Mouse (Mus musculus) forebrain, embryonic 14.5 days (tissue): Measurements from ENCODE around the gene 1190005I06Rik. TPM values are rescaled to one million over a fixed set of nuclear protein-coding genes. Genes with fewer than 3 reads are reported as not detected.
A peak's percentile ranks its signal among the peaks of the same experiment; 100 is the strongest.

Source experiments
- ATAC-seq: fragments of 200-750 bp; cut with Nextera tagmentation; 2 replicates; pipeline ENCODE4 v1.8.0; 2017; ENCODE audit warnings: mild to moderate bottlenecking, moderate library complexity
- DNase-seq: peaks from one replicate; pipeline ENCODE4 v3.0.0-alpha.2; 2015; ENCODE audit warnings: low spot score
- H3K27ac ChIP-seq: fragments of 300-500 bp; sonication (generic); 2 replicates; pipeline ENCODE4 v1.5.1; 2014; ENCODE audit warnings: low read depth, mild to moderate bottlenecking, control low read depth, low read length, moderate library complexity
- H3K27me3 ChIP-seq: fragments of 300-500 bp; sonication (generic); replicated peaks from 2 replicates; pipeline ENCODE4 v1.6.1; 2014; ENCODE audit warnings: low read length, control low read depth, mixed read lengths; ENCODE audit not compliant: control insufficient read depth, insufficient read depth
- H3K36me3 ChIP-seq: fragments of 300-500 bp; sonication (generic); 2 replicates; pipeline ENCODE4 v1.6.1; 2014; ENCODE audit warnings: low read length, control low read depth; ENCODE audit not compliant: control insufficient read depth, insufficient read depth
- H3K4me1 ChIP-seq: fragments of 300-500 bp; sonication (generic); 2 replicates; pipeline ENCODE4 v1.6.1; 2014; ENCODE audit warnings: antibody characterized with exemption, low read length, control low read depth; ENCODE audit not compliant: control insufficient read depth, insufficient read depth
- H3K4me2 ChIP-seq: fragments of 300-500 bp; sonication (generic); 2 replicates; pipeline ENCODE4 v1.6.1; 2014; ENCODE audit warnings: mild to moderate bottlenecking, control low read depth, low read length
- H3K4me3 ChIP-seq: fragments of 300-500 bp; sonication (generic); 2 replicates; pipeline ENCODE4 v1.5.1; 2014; ENCODE audit warnings: low read depth, low read length, control low read depth
- H3K9ac ChIP-seq: fragments of 300-500 bp; sonication (generic); 2 replicates; pipeline ENCODE4 v1.6.1; 2014; ENCODE audit warnings: mild to moderate bottlenecking, low read length, control low read depth, moderate library complexity
- H3K9me3 ChIP-seq: fragments of 300-500 bp; sonication (generic); replicated peaks from 2 replicates; pipeline ENCODE4 v1.6.1; 2016; ENCODE audit warnings: low read length, control low read depth, mixed read lengths; ENCODE audit not compliant: control insufficient read depth
- WGBS: fragments of 180-500 bp; shearing (Covaris S2); extraction: QIAGEN DNeasy Blood & Tissue Kit; methylation state at CpG from one replicate; pipeline ENCODE4 v1.1.7; 2014; 5-methylcytosine and 5-hydroxymethylcytosine counted together
- polyA plus RNA-seq: library from polyadenylated mRNA; unstranded; fragments of >200 nt; fragmentation: Nextera tagmentation; extraction: Ambion mirVana; gene quantifications from 2 replicates; pipeline ENCODE4 v1.2.1, GENCODE M21; 2014

Gene 1190005I06Rik
- polyA plus RNA-seq, result 7.1 and 8.3 TPM in 2 replicates

- Histone ChIP-seq H3K27me3 (no peaks in the 10 kb centered on the region), H3K36me3 (0 out of 2 replicates have a peak, but pooled peaks cover 4% of the 10 kb centered on the region), H3K27ac (no peak within 1 kb of the TSS), H3K4me3 (no peak within 1 kb of the TSS), H3K9me3 (no peaks in the 10 kb centered on the region), H3K4me1 (no peaks in the 10 kb centered on the region), H3K9ac (no peak within 1 kb of the TSS), H3K4me2 (no peak within 1 kb of the TSS)
- WGBS, result 27% methylated on average over 7 of the region's 7 CpGs
- DNase-seq (no peak), ATAC-seq (no peak)
These were observed at the start of gene 1190005I06Rik for GRCm38 (mm10) chr8:120647532-120647931. Gene 1190005I06Rik, minus strand, starts transcription at chr8:120647632.

- 68% methylated on average over 13 of the region's 13 CpGs for WGBS
- peak; percentile 24 for DNase-seq
- no peak for ATAC-seq
- H3K9me3 ChIP-seq, result no peaks in the 10 kb centered on the region
- H3K4me2 ChIP-seq, result no peak overlapping the region
- H3K27me3 ChIP-seq, result no peaks in the 10 kb centered on the region
- H3K36me3 ChIP-seq, result no peaks in the 10 kb centered on the region
- H3K4me1 ChIP-seq, result no peaks in the 10 kb centered on the region
- no peak overlapping the region for H3K27ac ChIP-seq
- H3K9ac ChIP-seq, result no peak overlapping the region
- H3K4me3 ChIP-seq, result no peak overlapping the region
These were observed 49.1 kb upstream of the 1190005I06Rik start for GRCm38 (mm10) chr8:120696401-120697153.

GRCm38 (mm10) chr8:120693861-120694493 is 46.5 kb upstream of the 1190005I06Rik start:
- H3K4me1 ChIP-seq, result no peaks in the 10 kb centered on the region
- 59% methylated on average over 22 of the region's 22 CpGs for WGBS
- no peaks in the 10 kb centered on the region for H3K27me3 ChIP-seq
- H3K27ac ChIP-seq, result no peak overlapping the region
- ATAC-seq, result no peak
- H3K36me3 ChIP-seq, result no peaks in the 10 kb centered on the region
- no peak overlapping the region for H3K4me3 ChIP-seq
- DNase-seq, result no peak
- H3K9me3 ChIP-seq, result no peaks in the 10 kb centered on the region
- H3K9ac ChIP-seq, result no peak overlapping the region
- H3K4me2 ChIP-seq, result no peak overlapping the region

GRCm38 (mm10) chr8:120692934-120693333 is 45.5 kb upstream of the 1190005I06Rik start:
- WGBS, result 89% methylated on average over 4 of the region's 4 CpGs
- ATAC-seq (no peak), DNase-seq (no peak)
- Histone ChIP-seq H3K36me3 (no peaks in the 10 kb centered on the region), H3K4me3 (no peak overlapping the region), H3K9me3 (no peaks in the 10 kb centered on the region), H3K4me2 (no peak overlapping the region), H3K9ac (no peak overlapping the region), H3K4me1 (no peaks in the 10 kb centered on the region), H3K27me3 (no peaks in the 10 kb centered on the region), H3K27ac (no peak overlapping the region)

GRCm38 (mm10) chr8:120688511-120688910 is 41.1 kb upstream of the 1190005I06Rik start:
- Histone ChIP-seq H3K27me3 (no peaks in the 10 kb centered on the region), H3K4me1 (no peaks in the 10 kb centered on the region), H3K9ac (no peak overlapping the region), H3K9me3 (no peaks in the 10 kb centered on the region), H3K36me3 (no peaks in the 10 kb centered on the region), H3K27ac (no peak overlapping the region), H3K4me3 (no peak overlapping the region), H3K4me2 (no peak overlapping the region)
- DNase-seq (no peak), ATAC-seq (no peak)
- 88% methylated on average over 7 of the region's 7 CpGs for WGBS

- Histone ChIP-seq H3K4me1 (no peaks in the 10 kb centered on the region), H3K27me3 (no peaks in the 10 kb centered on the region), H3K4me2 (no peak overlapping the region), H3K4me3 (no peak overlapping the region), H3K27ac (no peak overlapping the region), H3K36me3 (no peaks in the 10 kb centered on the region), H3K9me3 (no peaks in the 10 kb centered on the region), H3K9ac (no peak overlapping the region)
- DNase-seq (no peak), ATAC-seq (no peak)
- 76% methylated on average over 8 of the region's 8 CpGs for WGBS
These were observed 40.4 kb upstream of the 1190005I06Rik start for GRCm38 (mm10) chr8:120687786-120688185.

GRCm38 (mm10) chr8:120686576-120686975 is 39.1 kb upstream of the 1190005I06Rik start:
- WGBS, result 89% methylated on average over 5 of the region's 5 CpGs
- ATAC-seq, result no peak
- H3K9ac ChIP-seq, result no peak overlapping the region

GRCm38 (mm10) chr8:120686051-120686450 is 38.6 kb upstream of the 1190005I06Rik start:
- H3K36me3 ChIP-seq, result no peaks in the 10 kb centered on the region
- no peaks in the 10 kb centered on the region for H3K9me3 ChIP-seq
- 89% methylated on average over 13 of the region's 13 CpGs for WGBS
- no peak overlapping the region for H3K9ac ChIP-seq
- no peak for ATAC-seq
- H3K27ac ChIP-seq, result no peak overlapping the region
- no peak overlapping the region for H3K4me3 ChIP-seq
- H3K4me1 ChIP-seq, result no peaks in the 10 kb centered on the region
- no peaks in the 10 kb centered on the region for H3K27me3 ChIP-seq
- DNase-seq, result no peak
- H3K4me2 ChIP-seq, result no peak overlapping the region

More at GRCm38 (mm10) chr8:120686576-120686975, 39.1 kb upstream of the 1190005I06Rik start:
- Histone ChIP-seq H3K4me2 (no peak overlapping the region), H3K36me3 (no peaks in the 10 kb centered on the region), H3K4me3 (no peak overlapping the region), H3K27me3 (no peaks in the 10 kb centered on the region), H3K27ac (no peak overlapping the region), H3K4me1 (no peaks in the 10 kb centered on the region), H3K9me3 (no peaks in the 10 kb centered on the region)
- no peak for DNase-seq

GRCm38 (mm10) chr8:120685591-120685990 is 38.2 kb upstream of the 1190005I06Rik start:
- WGBS, result 78% methylated on average over 8 of the region's 8 CpGs
- no peaks in the 10 kb centered on the region for H3K9me3 ChIP-seq
- H3K9ac ChIP-seq, result no peak overlapping the region

More at GRCm38 (mm10) chr8:120685591-120685990, 38.2 kb upstream of the 1190005I06Rik start:
- Histone ChIP-seq H3K27me3 (no peaks in the 10 kb centered on the region), H3K36me3 (no peaks in the 10 kb centered on the region), H3K4me2 (no peak overlapping the region), H3K4me1 (no peaks in the 10 kb centered on the region), H3K4me3 (no peak overlapping the region), H3K27ac (no peak overlapping the region)
- DNase-seq, result no peak
- no peak for ATAC-seq
